Mouse (Mus musculus): ENCODE results near the gene Rbp2. TPM values are rescaled to one million over a fixed set of nuclear protein-coding genes. Genes with fewer than 3 reads are reported as not detected.

Gene Rbp2
- polyA plus RNA-seq, 2 experiments from 2014 or later, result not detected

GRCm38 (mm10) chr9:98524786-98525542, 39.0 kb downstream of the Rbp2 start:
- no peak for ATAC-seq

GRCm38 (mm10) chr9:98525543-98525924, 39.6 kb downstream of the Rbp2 start:
- no peak for ATAC-seq

DNA sequence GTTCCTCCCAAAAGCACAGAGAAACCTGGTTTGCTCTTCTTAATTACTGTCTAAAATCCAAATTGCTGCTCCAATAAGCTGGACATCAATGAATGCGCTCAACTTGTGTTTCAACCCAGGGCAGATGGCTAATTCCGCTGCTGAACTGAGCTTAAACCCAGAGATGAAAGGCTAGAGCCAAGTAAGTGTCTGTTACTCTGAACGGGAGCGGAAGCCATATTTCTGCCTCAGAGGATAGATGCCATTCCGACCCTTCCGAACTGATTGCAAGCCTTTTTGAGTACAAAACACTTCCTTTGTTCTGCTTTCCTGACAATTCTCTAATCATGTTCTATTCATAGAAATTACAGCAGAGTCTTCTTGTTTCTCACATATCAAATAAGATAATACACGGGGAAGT, 41.3 kb downstream of the Rbp2 start:
- no peak for ATAC-seq

- ATAC-seq, result no peak
Measured at GRCm38 (mm10) chr9:98529776-98530175, 43.9 kb downstream of the Rbp2 start.

GRCm38 (mm10) chr9:98530999-98531398, 45.1 kb downstream of the Rbp2 start:
- no peak for ATAC-seq

GRCm38 (mm10) chr9:98534675-98535280, 48.9 kb downstream of the Rbp2 start:
- ATAC-seq, result no peak

GRCm38 (mm10) chr9:98535763-98536162, 49.8 kb downstream of the Rbp2 start:
- ATAC-seq, result no peak

DNA sequence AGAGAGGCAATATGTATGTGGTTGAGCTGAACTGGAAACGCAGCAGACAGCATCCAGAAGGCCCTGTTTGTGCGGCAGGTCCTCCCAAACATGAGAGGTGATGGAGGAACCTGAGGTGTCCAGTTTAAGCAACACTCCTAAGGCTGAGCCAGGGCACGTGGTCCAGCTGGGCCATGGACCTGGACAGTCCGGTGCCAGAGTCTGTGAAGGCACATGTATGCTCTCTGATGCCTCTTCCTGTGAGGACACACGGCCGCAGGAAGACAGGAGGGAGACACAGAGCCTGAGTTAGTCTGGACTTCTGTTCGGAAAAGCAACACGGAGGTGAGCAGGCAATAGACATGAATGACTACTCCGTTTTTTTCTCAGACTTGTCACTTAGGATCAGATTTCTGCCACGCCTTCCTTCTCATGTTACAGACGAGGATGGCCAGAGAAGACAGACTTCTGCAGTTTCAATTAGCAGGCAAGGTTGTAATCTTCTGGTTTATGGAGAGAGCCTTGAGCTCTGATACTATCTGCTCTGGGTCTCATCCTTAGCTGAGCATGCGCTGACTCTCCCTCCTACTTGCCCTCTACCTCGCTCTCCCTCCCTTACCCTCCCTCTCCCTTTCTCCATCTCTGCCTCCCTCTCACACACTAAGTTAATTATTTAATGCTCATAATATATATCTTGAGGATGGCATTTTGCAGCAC, 52.2 kb downstream of the Rbp2 start:
- no peak for ATAC-seq

DNA sequence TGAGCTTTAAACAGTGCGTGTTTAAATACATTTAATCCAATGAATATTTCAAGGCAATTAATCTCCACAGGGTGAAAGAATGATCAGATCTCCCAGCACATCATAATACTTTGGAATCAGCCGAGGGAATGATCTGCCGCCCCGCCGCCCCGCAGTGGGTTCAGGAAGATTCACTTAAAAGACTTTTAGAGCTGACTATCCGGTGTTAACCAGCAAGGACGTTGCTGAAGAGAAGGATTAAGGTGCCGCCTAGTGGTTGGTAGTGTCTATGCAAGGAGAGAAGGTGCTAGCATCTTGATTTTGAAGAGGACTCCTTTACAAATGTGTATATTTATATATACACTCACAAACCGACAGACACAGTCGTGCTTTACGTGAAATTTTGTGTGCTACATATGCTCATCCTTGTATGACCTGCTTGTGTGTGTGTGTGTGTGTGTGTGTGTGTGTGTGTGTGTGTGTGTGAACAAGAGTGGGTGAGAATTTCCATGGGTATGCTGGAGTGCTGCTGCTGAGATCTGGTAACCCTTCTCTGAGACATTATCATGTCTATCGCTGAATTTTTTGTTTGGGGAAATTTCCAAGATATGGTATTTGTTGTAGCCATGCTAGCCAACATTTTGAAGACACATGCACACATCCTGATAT, 52.9 kb downstream of the Rbp2 start:
- ATAC-seq, result no peak

GRCm38 (mm10) chr9:98544042-98544441, 58.1 kb downstream of the Rbp2 start:
- ATAC-seq, result no peak

Other genes starting within 250 kb of the Rbp2 start
- gene Nmnat3, start 198.7 kb upstream of the Rbp2 start, polyA plus RNA-seq (2017; shearing (Covaris generic)), result 10 to 100 TPM in 1 of 2 experiments, 1 to 10 TPM in 1; 9.1 to 12.7 TPM
- gene Rbp1, start 63.2 kb upstream of the Rbp2 start, polyA plus RNA-seq (2017; shearing (Covaris generic)), result under 1 TPM in 1 of 2 experiments, not detected in 1; 0.33 TPM
- gene Copb2, start 77.6 kb downstream of the Rbp2 start, polyA plus RNA-seq (2017; shearing (Covaris generic)), result 10 to 100 TPM; 85.2 to 91.7 TPM
- gene Mrps22, start 115.5 kb downstream of the Rbp2 start, polyA plus RNA-seq (2017; shearing (Covaris generic)), result 10 to 100 TPM; 18.6 to 21.4 TPM

Measured in activated CD4-positive, CD25-positive, alpha-beta regulatory T cell, adult 4 months (primary cell).